Mouse (Mus musculus): ENCODE results near the gene Nadsyn1. TPM values are rescaled to one million over a fixed set of nuclear protein-coding genes. Genes with fewer than 3 reads are reported as not detected.

Gene Nadsyn1
- total and polyA plus RNA-seq, 2 experiments from 2014 or later, result 7.8 to 8.4 TPM

GRCm38 (mm10) chr7:143752056-143752455, 70.6 kb downstream of the Nadsyn1 start:
- H3K4me1 ChIP-seq (ENCODE audit: control insufficient read depth, insufficient read depth), result no peaks in the 10 kb centered on the region; the same call in 1 of the 2 replicates
- no peak for DNase-seq (ENCODE audit: low spot score)
- H3K4me3 ChIP-seq (ENCODE audit: low read depth, low read length), result no peak overlapping the region
- no peak overlapping the region for H3K4me2 ChIP-seq (ENCODE audit: low read depth, low read length)
- H3K27me3 ChIP-seq (ENCODE audit: control insufficient read depth, insufficient read depth, low read length), result peaks cover 14% of the 10 kb centered on the region
- H3K27ac ChIP-seq (ENCODE audit: low read depth), result no peak overlapping the region
- WGBS, result 26% methylated on average over 4 of the region's 4 CpGs
- H3K9me3 ChIP-seq (replicated peaks; ENCODE audit: control insufficient read depth, low read length), result no peaks in the 10 kb centered on the region
- no peak for TF ChIP-seq CTCF (IDR thresholded peaks at IDR 0.05; ENCODE audit: low read depth)
- no peak for TF ChIP-seq EP300 (IDR thresholded peaks at IDR 0.05; ENCODE audit: low read depth)
- no peak for ATAC-seq (ENCODE audit: insufficient read depth, low read depth)
- no peaks in the 10 kb centered on the region for H3K36me3 ChIP-seq (replicated peaks; ENCODE audit: control insufficient read depth, insufficient read depth, low read length)
- no peak overlapping the region for H3K9ac ChIP-seq (replicated peaks; ENCODE audit: low read depth, low read length)

- DNase-seq (ENCODE audit: low spot score) (no peak), ATAC-seq (ENCODE audit: insufficient read depth, low read depth) (no peak)
- TF ChIP-seq EP300 (IDR thresholded peaks at IDR 0.05; ENCODE audit: low read depth) (no peak), CTCF (IDR thresholded peaks at IDR 0.05; ENCODE audit: low read depth) (no peak)
- H3K4me2 ChIP-seq (ENCODE audit: low read depth, low read length), result no peak overlapping the region
- no peaks in the 10 kb centered on the region for H3K9me3 ChIP-seq (replicated peaks; ENCODE audit: control insufficient read depth, low read length)
- no peaks in the 10 kb centered on the region for H3K36me3 ChIP-seq (replicated peaks; ENCODE audit: control insufficient read depth, insufficient read depth, low read length)
- no peak overlapping the region for H3K27ac ChIP-seq (ENCODE audit: low read depth)
- H3K4me3 ChIP-seq (ENCODE audit: low read depth, low read length), result no peak overlapping the region
- H3K4me1 ChIP-seq (ENCODE audit: control insufficient read depth, insufficient read depth), result no peaks in the 10 kb centered on the region; the same call in 1 of the 2 replicates
- 0 out of 2 replicates have a peak overlapping the region, but pooled peaks have one; percentile 20 for H3K9ac ChIP-seq (replicated peaks; ENCODE audit: low read depth, low read length)
- 69% methylated on average over 1 of the region's 1 CpGs for WGBS
- H3K27me3 ChIP-seq (ENCODE audit: control insufficient read depth, insufficient read depth, low read length), result peaks cover 13% of the 10 kb centered on the region
Observed at GRCm38 (mm10) chr7:143751380-143751779, 71.3 kb downstream of the Nadsyn1 start.

GRCm38 (mm10) chr7:143749045-143749444, 73.6 kb downstream of the Nadsyn1 start:
- Histone ChIP-seq H3K36me3 (replicated peaks; ENCODE audit: control insufficient read depth, insufficient read depth, low read length) (no peaks in the 10 kb centered on the region), H3K4me1 (ENCODE audit: control insufficient read depth, insufficient read depth) (no peaks in the 10 kb centered on the region; the same call in 1 of the 2 replicates), H3K4me2 (ENCODE audit: low read depth, low read length) (no peak overlapping the region), H3K4me3 (ENCODE audit: low read depth, low read length) (no peak overlapping the region), H3K9ac (replicated peaks; ENCODE audit: low read depth, low read length) (no peak overlapping the region), H3K27me3 (ENCODE audit: control insufficient read depth, insufficient read depth, low read length) (no peaks in the 10 kb centered on the region), H3K9me3 (replicated peaks; ENCODE audit: control insufficient read depth, low read length) (no peaks in the 10 kb centered on the region), H3K27ac (ENCODE audit: low read depth) (no peak overlapping the region)
- WGBS, result 68% methylated on average over 3 of the region's 3 CpGs
- ATAC-seq (ENCODE audit: insufficient read depth, low read depth), result no peak
- DNase-seq (ENCODE audit: low spot score), result no peak
- TF ChIP-seq CTCF (IDR thresholded peaks at IDR 0.05; ENCODE audit: low read depth) (no peak), EP300 (IDR thresholded peaks at IDR 0.05; ENCODE audit: low read depth) (no peak)

- Histone ChIP-seq H3K9ac (replicated peaks; ENCODE audit: low read depth, low read length) (no peak overlapping the region), H3K4me1 (ENCODE audit: control insufficient read depth, insufficient read depth) (no peaks in the 10 kb centered on the region; the same call in 1 of the 2 replicates), H3K4me2 (ENCODE audit: low read depth, low read length) (peak overlapping the region; percentile 50), H3K36me3 (replicated peaks; ENCODE audit: control insufficient read depth, insufficient read depth, low read length) (no peaks in the 10 kb centered on the region), H3K27ac (ENCODE audit: low read depth) (0 out of 2 replicates have a peak overlapping the region, but pooled peaks have one; percentile 25), H3K4me3 (ENCODE audit: low read depth, low read length) (0 out of 2 replicates have a peak overlapping the region, but pooled peaks have one; percentile 15), H3K9me3 (replicated peaks; ENCODE audit: control insufficient read depth, low read length) (no peaks in the 10 kb centered on the region), H3K27me3 (ENCODE audit: control insufficient read depth, insufficient read depth, low read length) (no peaks in the 10 kb centered on the region)
- WGBS, result 6% methylated on average over 16 of the region's 16 CpGs
- DNase-seq (ENCODE audit: low spot score) (peak; percentile 90), ATAC-seq (ENCODE audit: insufficient read depth, low read depth) (peak; percentile 92)
- peak; percentile 96 for TF ChIP-seq CTCF (IDR thresholded peaks at IDR 0.05; ENCODE audit: low read depth)
- no peak for TF ChIP-seq EP300 (IDR thresholded peaks at IDR 0.05; ENCODE audit: low read depth)
Observed at GRCm38 (mm10) chr7:143748041-143748868, 74.4 kb downstream of the Nadsyn1 start.

Small RNA genes lying within 50 kb of the gene (microRNA-seq; reads per million reads assigned to microRNA genes)
- gene Gm22064, result not detected

Other genes with a start within 250 kb of the Nadsyn1 start
- gene Cars, start 222.8 kb downstream of the Nadsyn1 start, total RNA-seq (2014; rRNA removed; ENCODE audit: low replicate concordance), result 7.0 and 15.4 TPM in 2 replicates
- 14.7 TPM in 2 replicates for gene Cars, start 222.8 kb downstream of the Nadsyn1 start, polyA plus RNA-seq (2015; fragmentation: Nextera tagmentation; extraction: Ambion mirVana)
- 0.12 and 0.84 TPM in 2 replicates for gene Tnfrsf26, start 194.1 kb downstream of the Nadsyn1 start, total RNA-seq (2014; rRNA removed; ENCODE audit: low replicate concordance)
- 0.37 and 0.38 TPM in 2 replicates for gene Tnfrsf26, start 194.1 kb downstream of the Nadsyn1 start, polyA plus RNA-seq (2015; fragmentation: Nextera tagmentation; extraction: Ambion mirVana)
- gene Tnfrsf22, start 173.2 kb downstream of the Nadsyn1 start, total RNA-seq (2014; rRNA removed; ENCODE audit: low replicate concordance), result 1.9 and 3.2 TPM in 2 replicates
- 2.6 and 2.9 TPM in 2 replicates for gene Tnfrsf22, start 173.2 kb downstream of the Nadsyn1 start, polyA plus RNA-seq (2015; fragmentation: Nextera tagmentation; extraction: Ambion mirVana)
- gene Tnfrsf23, start 137.0 kb downstream of the Nadsyn1 start, total RNA-seq (2014; rRNA removed; ENCODE audit: low replicate concordance), result 2.0 and 2.5 TPM in 2 replicates
- 1.9 and 2.3 TPM in 2 replicates for gene Tnfrsf23, start 137.0 kb downstream of the Nadsyn1 start, polyA plus RNA-seq (2015; fragmentation: Nextera tagmentation; extraction: Ambion mirVana)
- 57.4 and 58.7 TPM in 2 replicates for gene Osbpl5, start 65.9 kb downstream of the Nadsyn1 start, total RNA-seq (2014; rRNA removed; ENCODE audit: low replicate concordance)
- gene Osbpl5, start 65.9 kb downstream of the Nadsyn1 start, polyA plus RNA-seq (2015; fragmentation: Nextera tagmentation; extraction: Ambion mirVana), result 16.3 and 18.1 TPM in 2 replicates
- not detected in 2 replicates for gene Mrgprg, start 55.9 kb downstream of the Nadsyn1 start, total RNA-seq (2014; rRNA removed; ENCODE audit: low replicate concordance)
- gene Mrgprg, start 55.9 kb downstream of the Nadsyn1 start, polyA plus RNA-seq (2015; fragmentation: Nextera tagmentation; extraction: Ambion mirVana), result not detected in 2 replicates
- 0.93 and 3.9 TPM in 2 replicates for gene Mrgpre, start 38.3 kb downstream of the Nadsyn1 start, total RNA-seq (2014; rRNA removed; ENCODE audit: low replicate concordance)
- 0.92 and 0.96 TPM in 2 replicates for gene Mrgpre, start 38.3 kb downstream of the Nadsyn1 start, polyA plus RNA-seq (2015; fragmentation: Nextera tagmentation; extraction: Ambion mirVana)
- gene Dhcr7, start 296 bp upstream of the Nadsyn1 start, total RNA-seq (2014; rRNA removed; ENCODE audit: low replicate concordance), result 23.9 and 27.7 TPM in 2 replicates
- 10.8 and 11.1 TPM in 2 replicates for gene Dhcr7, start 296 bp upstream of the Nadsyn1 start, polyA plus RNA-seq (2015; fragmentation: Nextera tagmentation; extraction: Ambion mirVana)
- not detected in 2 replicates for gene Gm498, start 44.0 kb upstream of the Nadsyn1 start, total RNA-seq (2014; rRNA removed; ENCODE audit: low replicate concordance)
- gene Gm498, start 44.0 kb upstream of the Nadsyn1 start, polyA plus RNA-seq (2015; fragmentation: Nextera tagmentation; extraction: Ambion mirVana), result not detected in 2 replicates
- 0.95 and 3.3 TPM in 2 replicates for gene Shank2, start 179.1 kb upstream of the Nadsyn1 start, total RNA-seq (2014; rRNA removed; ENCODE audit: low replicate concordance)
- 0.19 TPM in 2 replicates for gene Shank2, start 179.1 kb upstream of the Nadsyn1 start, polyA plus RNA-seq (2015; fragmentation: Nextera tagmentation; extraction: Ambion mirVana)

Measured in heart, postnatal 0 days (tissue).